15 mouse cellular contexts compared by ENCODE assay signal in the genomic region with DNA sequence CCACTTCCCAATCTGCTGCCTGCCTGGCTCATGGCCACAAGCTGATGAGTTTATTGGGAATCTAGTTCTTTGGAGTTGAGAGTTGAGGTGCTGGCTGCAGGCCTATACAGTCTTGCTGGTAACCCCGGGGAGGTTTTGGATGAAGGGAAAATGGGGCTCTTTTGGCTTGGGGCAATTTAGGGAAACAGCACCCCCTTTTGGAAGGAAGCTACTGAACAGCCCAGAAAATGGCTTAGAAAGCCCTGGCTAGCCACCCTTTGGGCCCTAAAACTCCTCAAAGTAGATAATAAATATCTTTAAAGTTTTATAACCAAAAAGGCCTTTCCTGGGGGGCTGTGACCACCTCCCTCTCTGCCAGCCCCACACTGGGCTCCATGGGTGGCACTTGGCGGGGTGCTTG.
DNase-seq lines count a peak whose midpoint lies in the region; ATAC-seq and TF ChIP-seq lines count a peak whose summit lies in the region.
"Had no signal": no experiment of that assay in that cellular context is flagged by ENCODE, and none has a peak within 500 bp of the region (broad histone marks: within the 10 kb centered on the region; RNA-seq: fewer than 3 reads in every experiment).

No protein-coding gene starts in this region.

- no peaks in the 10 kb centered on the region for H3K9me3 ChIP-seq in hindbrain, postnatal 0 days (ENCODE audit: low read length)
- no peaks in the 10 kb centered on the region for H3K9me3 ChIP-seq in hindbrain, embryonic 12.5 days (replicated peaks)
- H3K9me3 ChIP-seq: forebrain, embryonic 15.5 days; heart, embryonic 15.5 days had no signal

- peak; percentile 8; the same call in 1 of the 2 replicates for TF ChIP-seq CTCF in hindbrain, postnatal 0 days (IDR thresholded peaks at IDR 0.05; ENCODE audit: low read depth)

- WGBS in hindbrain, postnatal 0 days, result 68% methylated on average over 2 of the region's 2 CpGs
- WGBS in hindbrain, embryonic 12.5 days, result 77% methylated on average over 2 of the region's 2 CpGs

- H3K4me1 ChIP-seq in hindbrain, postnatal 0 days (ENCODE audit: insufficient read depth, low read length), result peaks cover 3% of the 10 kb centered on the region; the same call in 1 of the 2 replicates
- no peaks in the 10 kb centered on the region for H3K4me1 ChIP-seq in hindbrain, embryonic 12.5 days

- H3K27me3 ChIP-seq in hindbrain, postnatal 0 days (ENCODE audit: insufficient read depth, low read length), result no peaks in the 10 kb centered on the region
- H3K27me3 ChIP-seq in hindbrain, embryonic 12.5 days, result no peaks in the 10 kb centered on the region
- H3K27me3 ChIP-seq: forebrain, embryonic 15.5 days; heart, embryonic 15.5 days had no signal

- H3K9ac ChIP-seq in hindbrain, postnatal 0 days (replicated peaks; ENCODE audit: low read length), result no peak overlapping the region
- H3K9ac ChIP-seq in hindbrain, embryonic 12.5 days, result no peak overlapping the region
- H3K9ac ChIP-seq: forebrain, embryonic 15.5 days; heart, embryonic 15.5 days had no signal

- H3K4me2 ChIP-seq in hindbrain, postnatal 0 days (ENCODE audit: low read depth, low read length), result no peak overlapping the region
- no peak overlapping the region for H3K4me2 ChIP-seq in hindbrain, embryonic 12.5 days (replicated peaks)
- H3K4me2 ChIP-seq: forebrain, embryonic 15.5 days; heart, embryonic 15.5 days had no signal

- H3K4me3 ChIP-seq in hindbrain, postnatal 0 days (ENCODE audit: low read length), result no peak overlapping the region
- no peak overlapping the region for H3K4me3 ChIP-seq in hindbrain, embryonic 12.5 days
- H3K4me3 ChIP-seq: erythroblast, embryonic 14.5 days; forebrain, embryonic 15.5 days; heart, embryonic 15.5 days had no signal

- DNase-seq in hindbrain, postnatal 0 days (ENCODE audit: low spot score), result no peak
- peak; percentile 8 for DNase-seq in thymus, postnatal 25 days
- no peak for DNase-seq in thymus, postnatal 10 days (ENCODE audit: low spot score in 2 of 2)
- DNase-seq in adipocyte (ENCODE audit: low spot score), result peak; percentile 19
- DNase-seq in ovary, adult 18-20 months (ENCODE audit: low spot score), result no peak
- no peak for DNase-seq in gastrocnemius, postnatal 36 days
- DNase-seq: adrenal gland, postnatal 14 days; cerebellum, adult 9-11 months; heart, adult 11 months; right cerebral cortex, postnatal 4 days had no signal

- ATAC-seq in hindbrain, postnatal 0 days, result no peak
- no peak for ATAC-seq in hindbrain, embryonic 12.5 days (ENCODE audit: low FRiP score)
- ATAC-seq: CD4-positive, CD25-positive, alpha-beta regulatory T cell, adult 4 months; forebrain, embryonic 15.5 days had no signal

- H3K27ac ChIP-seq in hindbrain, postnatal 0 days, result no peak overlapping the region
- no peak overlapping the region for H3K27ac ChIP-seq in hindbrain, embryonic 12.5 days
- H3K27ac ChIP-seq: forebrain, embryonic 15.5 days; heart, embryonic 15.5 days had no signal

- H3K36me3 ChIP-seq in hindbrain, postnatal 0 days (ENCODE audit: insufficient read depth, low read length), result peaks cover 10% of the 10 kb centered on the region; the same call in 1 of the 2 replicates
- peaks cover 13% of the 10 kb centered on the region; the same call in 1 of the 2 replicates for H3K36me3 ChIP-seq in hindbrain, embryonic 12.5 days
- H3K36me3 ChIP-seq: forebrain, embryonic 15.5 days; heart, embryonic 15.5 days had no signal

- intact Hi-C loops in gastrocnemius, postnatal 36 days (cut with DNase I), result no loop called here

Comparison
In these comparisons a context has a peak if more than half of its experiments do, and no peak if none do; other contexts are left out.
1. DNase-seq: peak in thymus, postnatal 25 days (single experiment) and adipocyte (single experiment); none in hindbrain, postnatal 0 days (single experiment), thymus, postnatal 10 days (0 of 2), ovary, adult 18-20 months (single experiment) and gastrocnemius, postnatal 36 days (0 of 2).